Mouse (Mus musculus) kidney, embryonic 15.5 days (tissue): ENCODE measurements around the gene Rad50. TPM values are rescaled to one million over a fixed set of nuclear protein-coding genes. Genes with fewer than 3 reads are reported as not detected.

Source experiments
- ATAC-seq: fragments of 200-750 bp; cut with Nextera tagmentation; replicated peaks from 2 replicates; pipeline ENCODE4 v1.8.0; 2017; ENCODE audit warnings: moderate TSS enrichment; ENCODE audit not compliant: low FRiP score
- H3K27ac ChIP-seq: fragments of 300-500 bp; sonication (generic); 2 replicates; pipeline ENCODE4 v1.5.1; 2015; ENCODE audit warnings: mild to moderate bottlenecking, inconsistent platforms
- H3K27me3 ChIP-seq: fragments of 300-500 bp; sonication (generic); 2 replicates; pipeline ENCODE4 v1.6.1; 2015; ENCODE audit warnings: inconsistent platforms
- H3K36me3 ChIP-seq: fragments of 300-500 bp; sonication (generic); 2 replicates; pipeline ENCODE4 v1.6.1; 2015; ENCODE audit warnings: inconsistent platforms
- H3K4me1 ChIP-seq: fragments of 300-500 bp; sonication (generic); 2 replicates; pipeline ENCODE4 v1.6.1; 2015; ENCODE audit warnings: inconsistent platforms
- H3K4me2 ChIP-seq: fragments of 300-500 bp; sonication (generic); 2 replicates; pipeline ENCODE4 v1.6.1; 2015; ENCODE audit warnings: moderate library complexity, mild to moderate bottlenecking, inconsistent platforms
- H3K4me3 ChIP-seq: fragments of 300-500 bp; sonication (generic); replicated peaks from 2 replicates; pipeline ENCODE4 v1.5.1; 2015; ENCODE audit warnings: mild to moderate bottlenecking, inconsistent platforms
- H3K9ac ChIP-seq: fragments of 300-500 bp; sonication (generic); 2 replicates; pipeline ENCODE4 v1.6.1; 2015; ENCODE audit warnings: mild to moderate bottlenecking, inconsistent platforms
- H3K9me3 ChIP-seq: fragments of 300-500 bp; sonication (generic); replicated peaks from 2 replicates; pipeline ENCODE4 v1.6.1; 2016; ENCODE audit warnings: inconsistent platforms
- WGBS: fragments of 180-500 bp; shearing (Covaris S2); methylation state at CpG from one replicate; pipeline ENCODE4 v1.1.7; 2015; ENCODE audit warnings: mixed read lengths; 5-methylcytosine and 5-hydroxymethylcytosine counted together
- polyA plus RNA-seq: library from polyadenylated mRNA; unstranded; fragments of >200 nt; fragmentation: Nextera tagmentation; extraction: Ambion mirVana; gene quantifications from 2 replicates; pipeline ENCODE4 v1.2.1, GENCODE M21; 2015

Rad50 gene
- polyA plus RNA-seq, 1 experiment from 2014 or later, result 27.2 TPM

DNA sequence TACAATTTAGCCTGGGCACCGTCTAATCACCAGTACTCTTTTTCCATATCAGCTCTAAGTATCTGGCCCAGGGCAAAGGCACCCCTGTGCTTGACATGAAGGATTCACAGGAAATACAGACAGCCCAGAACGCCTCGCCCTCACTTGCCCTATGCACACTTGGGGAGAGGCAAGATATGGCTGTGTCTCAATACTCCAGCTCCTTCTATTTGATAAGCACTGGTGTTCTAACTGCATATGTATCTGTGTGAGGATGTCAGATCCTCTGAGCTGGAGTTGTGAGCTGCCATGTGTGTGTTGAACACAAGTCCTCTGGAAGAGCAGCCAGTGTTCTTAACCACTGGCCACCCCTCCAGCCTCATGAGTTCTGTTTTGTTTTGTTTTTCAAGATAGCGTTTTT is 55.7 kb downstream of the Rad50 start:
- H3K9me3 ChIP-seq, result no peaks in the 10 kb centered on the region
- no peak overlapping the region for H3K27ac ChIP-seq
- peaks cover 62% of the 10 kb centered on the region for H3K36me3 ChIP-seq
- no peak overlapping the region for H3K4me3 ChIP-seq
- H3K27me3 ChIP-seq, result no peaks in the 10 kb centered on the region
- no peaks in the 10 kb centered on the region for H3K4me1 ChIP-seq
- no peak overlapping the region for H3K9ac ChIP-seq
- ATAC-seq, result no peak
- 80% methylated on average over 4 of the region's 4 CpGs for WGBS
- H3K4me2 ChIP-seq, result no peak overlapping the region

DNA sequence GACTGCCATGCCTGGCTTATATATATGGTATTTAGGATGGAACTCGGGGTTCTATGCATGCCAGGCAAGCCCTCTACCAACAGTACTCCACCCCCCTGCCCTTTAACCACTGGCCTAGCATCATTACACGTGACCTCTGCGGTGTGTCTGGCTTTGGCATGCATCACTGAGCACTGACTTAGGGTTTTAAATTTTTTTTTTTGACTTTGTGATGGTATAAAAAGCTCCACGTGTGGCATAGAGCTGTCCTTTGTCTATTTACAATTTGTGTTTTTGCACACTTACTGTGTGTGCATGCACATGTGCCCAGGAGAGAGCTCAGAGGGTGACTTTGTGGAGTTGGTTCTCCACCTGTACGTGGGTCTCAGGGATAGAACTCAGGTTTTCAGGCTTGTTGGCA is 63.1 kb downstream of the Rad50 start:
- ATAC-seq, result no peak
- H3K4me1 ChIP-seq, result no peaks in the 10 kb centered on the region; the same call in 1 of the 2 replicates
- peaks cover 5% of the 10 kb centered on the region; the same call in 1 of the 2 replicates for H3K36me3 ChIP-seq
- WGBS, result 54% methylated on average over 5 of the region's 5 CpGs
- H3K27ac ChIP-seq, result no peak overlapping the region
- no peaks in the 10 kb centered on the region for H3K9me3 ChIP-seq
- H3K4me2 ChIP-seq, result no peak overlapping the region
- no peak overlapping the region for H3K9ac ChIP-seq
- H3K4me3 ChIP-seq, result no peak overlapping the region
- H3K27me3 ChIP-seq, result peaks cover 4% of the 10 kb centered on the region; the same call in 1 of the 2 replicates

DNA sequence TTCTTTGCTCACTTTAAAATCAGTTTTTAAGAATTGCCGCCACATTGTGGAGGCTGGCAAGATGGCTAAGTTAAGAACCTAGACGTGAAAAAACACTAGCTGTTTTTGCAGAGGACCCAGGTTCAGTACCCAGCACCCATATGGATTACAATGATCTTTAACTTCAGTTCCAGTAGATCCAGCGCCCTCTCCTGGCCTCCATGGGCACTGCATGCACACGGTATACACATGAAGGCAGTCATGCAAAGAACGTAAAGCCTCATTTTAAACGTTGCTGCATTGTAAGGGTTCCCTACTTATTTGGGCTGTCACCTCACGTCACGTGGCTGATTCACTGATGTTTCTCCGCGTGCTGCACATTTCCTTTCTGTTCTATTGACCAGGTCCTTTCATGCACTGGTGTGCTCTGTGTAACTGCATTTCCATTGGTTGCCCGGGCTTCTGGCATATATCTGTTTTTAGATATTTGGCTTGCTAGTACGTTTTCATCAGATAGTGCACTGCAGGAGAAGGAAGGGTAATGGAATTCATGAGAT is 64.3 kb downstream of the Rad50 start:
- no peaks in the 10 kb centered on the region for H3K9me3 ChIP-seq
- H3K36me3 ChIP-seq, result no peaks in the 10 kb centered on the region
- peaks cover 5% of the 10 kb centered on the region for H3K27me3 ChIP-seq
- no peak overlapping the region for H3K4me2 ChIP-seq
- H3K4me1 ChIP-seq, result no peaks in the 10 kb centered on the region; the same call in 1 of the 2 replicates
- no peak for ATAC-seq
- no peak overlapping the region for H3K4me3 ChIP-seq
- no peak overlapping the region for H3K9ac ChIP-seq
- WGBS, result 78% methylated on average over 12 of the region's 12 CpGs
- H3K27ac ChIP-seq, result no peak overlapping the region

DNA sequence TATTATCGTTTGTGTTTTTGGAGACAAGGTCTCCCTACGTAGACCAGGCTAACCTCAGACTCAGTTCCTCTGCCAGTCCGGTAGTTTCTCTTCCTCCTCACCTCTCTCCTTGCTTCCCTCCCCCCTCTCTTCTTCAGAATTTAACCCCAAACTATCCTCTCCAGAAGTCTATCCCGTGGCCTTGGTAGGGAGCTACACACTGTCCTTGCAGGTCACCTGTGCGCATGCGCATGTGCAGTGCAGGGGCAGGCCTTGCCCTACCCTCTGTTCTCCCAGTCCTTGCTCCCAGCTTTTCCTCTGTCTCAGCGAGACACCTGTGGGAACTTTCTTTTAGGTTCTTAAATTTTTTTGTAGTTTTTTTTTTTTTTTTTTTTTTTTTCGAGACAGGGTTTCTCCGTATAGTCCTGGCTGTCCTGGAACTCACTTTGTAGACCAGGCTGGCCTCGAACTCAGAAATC is 69.3 kb downstream of the Rad50 start:
- Histone ChIP-seq H3K4me1 (peaks cover 18% of the 10 kb centered on the region), H3K36me3 (no peaks in the 10 kb centered on the region), H3K9ac (no peak overlapping the region), H3K9me3 (no peaks in the 10 kb centered on the region), H3K27ac (no peak overlapping the region), H3K27me3 (peaks cover 35% of the 10 kb centered on the region), H3K4me2 (no peak overlapping the region; the same call in 1 of the 2 replicates), H3K4me3 (no peak overlapping the region)
- 82% methylated on average over 10 of the region's 10 CpGs for WGBS
- no peak for ATAC-seq

DNA sequence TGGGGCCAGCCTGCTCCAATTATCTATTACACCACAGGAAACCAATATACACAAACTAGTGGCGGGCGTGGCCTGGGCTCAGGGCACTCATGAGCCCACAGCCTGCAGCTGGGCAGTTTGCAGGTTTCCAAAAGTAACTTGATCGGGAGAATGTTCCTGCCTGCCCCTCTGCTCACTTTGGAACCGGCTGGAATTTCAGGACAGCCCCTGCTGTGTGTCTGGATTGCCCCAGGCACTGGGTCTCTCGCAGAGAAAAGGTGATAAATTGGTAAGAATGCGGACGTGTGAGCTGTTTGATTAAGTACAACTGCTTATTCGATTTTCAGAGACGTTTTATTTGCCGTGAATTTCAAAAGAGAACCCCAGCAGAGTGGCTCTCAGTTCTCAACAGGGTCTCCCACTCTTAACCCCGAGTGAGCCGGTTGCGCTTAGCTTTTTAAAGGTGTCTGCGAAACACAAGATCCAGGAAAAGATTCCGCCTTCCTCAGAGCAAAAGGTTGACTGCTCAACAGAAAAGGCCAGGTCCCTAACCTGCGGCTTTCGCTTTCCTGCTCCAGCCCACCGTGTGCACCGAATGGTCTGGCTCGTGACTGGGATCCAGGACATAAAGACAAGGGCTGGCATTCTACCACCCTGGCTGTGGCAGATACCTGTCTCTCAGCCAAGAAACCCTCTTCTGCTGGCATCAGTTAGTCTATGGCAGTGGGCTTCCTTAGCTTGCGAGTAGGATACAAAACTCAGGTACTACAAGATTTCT is 69.9 kb downstream of the Rad50 start:
- Histone ChIP-seq H3K27ac (no peak overlapping the region), H3K9me3 (no peaks in the 10 kb centered on the region), H3K9ac (no peak overlapping the region), H3K4me2 (peak overlapping the region; percentile 22), H3K27me3 (peaks cover 35% of the 10 kb centered on the region), H3K36me3 (no peaks in the 10 kb centered on the region), H3K4me1 (peaks cover 18% of the 10 kb centered on the region), H3K4me3 (peak overlapping the region; percentile 6; the same call in 1 of the 2 replicates)
- WGBS, result 13% methylated on average over 21 of the region's 21 CpGs
- ATAC-seq, result no peak

DNA sequence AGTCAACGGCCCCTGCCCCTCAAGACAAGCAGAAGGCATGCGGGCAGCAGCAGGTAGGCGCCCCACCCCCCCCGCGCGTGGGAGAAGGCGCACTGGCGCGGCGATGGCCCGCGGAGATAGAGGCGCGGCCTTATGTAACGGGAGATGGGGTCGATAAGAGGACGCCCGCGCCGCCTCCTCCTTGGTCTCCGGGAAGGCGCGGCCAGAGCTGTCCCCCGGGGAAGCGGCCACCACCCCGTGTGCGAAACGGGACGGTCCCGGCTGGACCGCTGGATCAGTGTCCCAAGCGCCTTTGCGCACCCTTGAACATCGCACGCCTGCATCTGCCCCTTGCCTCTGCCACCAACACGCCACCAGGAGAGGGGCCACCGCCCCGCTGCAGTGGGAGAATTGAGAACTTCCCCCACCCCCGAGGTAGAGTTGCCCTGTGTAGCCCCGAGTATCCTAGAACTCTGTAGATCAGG is 70.9 kb downstream of the Rad50 start:
- H3K4me3 ChIP-seq, result peak overlapping the region; percentile 42
- no peaks in the 10 kb centered on the region for H3K9me3 ChIP-seq
- WGBS, result 1% methylated on average over 40 of the region's 40 CpGs
- no peaks in the 10 kb centered on the region for H3K36me3 ChIP-seq
- peak overlapping the region; percentile 24; the same call in 1 of the 2 replicates for H3K9ac ChIP-seq
- peak overlapping the region; percentile 82 for H3K4me2 ChIP-seq
- peak; percentile 55 for ATAC-seq
- H3K27ac ChIP-seq, result no peak overlapping the region
- peaks cover 35% of the 10 kb centered on the region for H3K27me3 ChIP-seq
- peaks cover 18% of the 10 kb centered on the region for H3K4me1 ChIP-seq

DNA sequence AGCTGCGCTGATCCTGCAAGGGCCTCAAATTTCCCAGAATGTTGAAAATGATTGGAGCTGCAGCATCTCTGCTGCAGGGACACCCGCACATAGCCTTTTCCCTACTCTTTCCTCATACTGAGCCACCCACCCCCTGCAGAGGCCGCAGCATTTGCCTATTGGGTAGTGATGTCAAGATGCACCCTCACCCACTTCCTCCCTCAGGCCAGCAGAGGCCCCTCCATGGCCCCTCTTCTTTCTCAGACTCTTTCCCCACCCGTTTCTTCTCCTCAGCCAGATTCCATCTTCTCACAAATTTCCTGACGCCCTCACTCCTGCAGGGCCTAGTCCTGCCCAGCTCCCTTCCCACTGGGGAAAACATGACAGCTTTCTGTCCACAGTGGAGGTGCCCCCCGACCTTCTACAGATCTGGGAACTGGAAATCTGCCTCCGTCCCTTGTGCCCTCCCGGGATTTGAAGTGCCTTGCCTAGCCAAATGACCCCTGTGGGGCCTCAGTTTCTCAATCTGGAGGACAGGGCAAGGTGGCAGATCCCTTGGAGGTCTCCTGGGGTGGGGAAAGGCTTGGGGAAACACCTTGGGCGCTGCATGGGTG is 71.4 kb downstream of the Rad50 start:
- Histone ChIP-seq H3K27ac (no peak overlapping the region), H3K4me3 (peak overlapping the region; percentile 42), H3K9me3 (no peaks in the 10 kb centered on the region), H3K4me2 (peak overlapping the region; percentile 82), H3K36me3 (no peaks in the 10 kb centered on the region), H3K4me1 (peaks cover 18% of the 10 kb centered on the region), H3K27me3 (peaks cover 35% of the 10 kb centered on the region), H3K9ac (0 out of 2 replicates have a peak overlapping the region, but pooled peaks have one; percentile 24)
- no peak for ATAC-seq
- 38% methylated on average over 9 of the region's 9 CpGs for WGBS

DNA sequence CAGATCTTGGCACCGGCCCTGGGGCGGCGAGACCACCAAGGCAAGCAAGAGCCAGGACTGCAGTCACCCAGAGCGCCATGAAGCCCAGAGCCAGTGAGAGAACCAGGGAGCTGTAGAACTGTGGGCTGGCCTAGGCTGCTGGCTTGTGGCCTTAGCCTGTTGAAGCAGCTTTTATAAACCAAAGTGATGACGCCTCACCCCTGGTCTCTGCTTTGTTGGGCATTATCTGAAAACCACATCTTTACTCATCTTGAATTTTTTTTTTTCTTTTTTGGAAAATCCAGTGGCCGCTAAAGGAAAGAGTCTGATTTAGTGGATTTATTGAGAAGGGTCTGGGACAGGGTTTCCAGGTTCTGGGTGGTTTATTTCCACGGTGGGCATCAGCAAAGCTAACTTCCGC is 72.6 kb downstream of the Rad50 start, which contains the start of gene Il13:
TSS of gene Il13 (minus strand) at position 147 of the 400 bp plus-strand sequence.
- H3K9me3 ChIP-seq, result no peaks in the 10 kb centered on the region
- no peak within 1 kb of the TSS for H3K4me3 ChIP-seq
- no peak within 1 kb of the TSS; the same call in 1 of the 2 replicates for H3K4me2 ChIP-seq
- no peak within 1 kb of the TSS for H3K27ac ChIP-seq
- WGBS, result 90% methylated on average over 8 of the region's 8 CpGs
- no peak for ATAC-seq
- H3K27me3 ChIP-seq, result peaks cover 31% of the 10 kb centered on the region
- no peak within 1 kb of the TSS for H3K9ac ChIP-seq
- H3K36me3 ChIP-seq, result no peaks in the 10 kb centered on the region
- H3K4me1 ChIP-seq, result peaks cover 18% of the 10 kb centered on the region

DNA sequence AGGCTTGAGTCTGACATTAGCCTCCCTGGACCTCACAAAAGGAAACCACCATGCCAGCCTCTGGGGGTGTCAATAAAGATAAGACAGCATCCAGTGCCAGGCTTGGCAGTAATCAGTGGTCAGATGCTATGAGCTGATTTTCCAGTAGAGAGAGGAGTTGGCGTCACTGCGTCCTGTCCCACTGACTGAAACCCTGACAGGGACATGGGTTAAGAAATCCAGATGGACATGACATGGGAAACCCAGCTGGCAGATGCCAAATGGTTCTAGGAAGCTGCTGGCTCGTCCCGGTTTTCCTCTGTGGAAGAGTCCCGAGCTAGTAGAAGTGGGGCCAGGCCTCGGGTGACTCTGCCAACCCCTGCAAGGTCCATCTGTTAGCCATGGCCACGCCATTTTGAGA is 73.5 kb downstream of the Rad50 start:
- no peak for ATAC-seq
- H3K4me3 ChIP-seq, result no peak overlapping the region
- no peak overlapping the region for H3K4me2 ChIP-seq
- no peaks in the 10 kb centered on the region for H3K36me3 ChIP-seq
- H3K4me1 ChIP-seq, result peaks cover 18% of the 10 kb centered on the region
- H3K27me3 ChIP-seq, result peaks cover 31% of the 10 kb centered on the region
- 80% methylated on average over 7 of the region's 7 CpGs for WGBS
- H3K27ac ChIP-seq, result no peak overlapping the region
- H3K9me3 ChIP-seq, result no peaks in the 10 kb centered on the region
- H3K9ac ChIP-seq, result no peak overlapping the region

DNA sequence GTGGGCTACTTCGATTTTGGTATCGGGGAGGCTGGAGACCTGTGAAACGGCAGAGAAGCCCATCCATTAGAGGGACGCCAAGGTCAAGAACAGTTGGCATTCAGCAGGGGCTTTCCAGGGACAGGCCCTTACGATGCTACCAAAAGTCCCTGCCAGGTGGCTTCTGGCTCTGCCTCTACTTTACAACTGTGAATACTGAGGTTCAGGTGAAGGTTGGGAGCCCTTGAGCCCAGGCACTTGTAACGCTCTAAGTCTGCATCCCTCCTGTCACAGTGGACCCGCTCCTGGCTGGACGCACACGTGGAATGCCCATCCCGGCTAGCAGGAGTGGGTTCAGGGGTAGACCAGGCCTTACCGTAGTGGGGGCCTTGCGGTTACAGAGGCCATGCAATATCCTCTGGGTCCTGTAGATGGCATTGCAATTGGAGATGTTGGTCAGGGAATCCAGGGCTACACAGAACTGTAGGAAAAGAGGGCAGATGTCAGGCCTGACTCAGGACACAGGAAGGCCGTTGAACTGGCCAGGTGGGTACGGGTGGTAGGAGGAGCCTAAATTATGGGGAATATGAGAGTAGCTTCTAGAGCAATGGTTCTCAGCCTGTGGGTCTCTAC is 74.9 kb downstream of the Rad50 start:
- WGBS, result 62% methylated on average over 14 of the region's 14 CpGs
- no peak for ATAC-seq
- Histone ChIP-seq H3K36me3 (no peaks in the 10 kb centered on the region), H3K9ac (no peak overlapping the region), H3K9me3 (no peaks in the 10 kb centered on the region), H3K4me1 (peaks cover 19% of the 10 kb centered on the region), H3K4me2 (no peak overlapping the region), H3K4me3 (no peak overlapping the region), H3K27me3 (peaks cover 25% of the 10 kb centered on the region), H3K27ac (no peak overlapping the region)

DNA sequence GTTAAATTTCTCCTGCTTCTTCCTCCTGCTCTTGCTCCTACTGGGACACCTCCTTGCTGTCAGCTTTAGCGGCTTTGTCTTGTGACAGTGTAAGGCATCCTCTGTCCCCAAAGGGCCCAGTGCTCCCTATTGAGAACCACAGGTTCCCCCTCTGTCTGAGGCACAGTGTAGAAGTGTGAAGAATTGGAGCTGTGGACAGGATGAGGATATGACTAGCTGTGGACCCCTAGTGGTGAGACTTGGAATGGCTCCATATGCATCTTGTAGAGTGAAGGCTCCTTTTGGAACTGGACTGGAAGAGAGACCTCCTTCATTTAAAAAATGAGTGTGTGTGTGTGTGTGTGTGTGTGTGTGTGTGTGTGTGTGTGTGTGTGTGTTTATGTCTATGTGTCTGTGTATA is 79.3 kb downstream of the Rad50 start:
- H3K9me3 ChIP-seq, result no peaks in the 10 kb centered on the region
- H3K4me1 ChIP-seq, result peaks cover 4% of the 10 kb centered on the region; the same call in 1 of the 2 replicates
- 13% methylated on average over 1 of the region's 1 CpGs for WGBS
- no peak overlapping the region for H3K27ac ChIP-seq
- H3K9ac ChIP-seq, result no peak overlapping the region
- no peak for ATAC-seq
- H3K4me2 ChIP-seq, result no peak overlapping the region
- H3K36me3 ChIP-seq, result no peaks in the 10 kb centered on the region
- H3K4me3 ChIP-seq, result no peak overlapping the region
- 0 out of 2 replicates have a peak, but pooled peaks cover 3% of the 10 kb centered on the region for H3K27me3 ChIP-seq
